ENCODE assay signal across 17 mouse cellular contexts in the genomic region with DNA sequence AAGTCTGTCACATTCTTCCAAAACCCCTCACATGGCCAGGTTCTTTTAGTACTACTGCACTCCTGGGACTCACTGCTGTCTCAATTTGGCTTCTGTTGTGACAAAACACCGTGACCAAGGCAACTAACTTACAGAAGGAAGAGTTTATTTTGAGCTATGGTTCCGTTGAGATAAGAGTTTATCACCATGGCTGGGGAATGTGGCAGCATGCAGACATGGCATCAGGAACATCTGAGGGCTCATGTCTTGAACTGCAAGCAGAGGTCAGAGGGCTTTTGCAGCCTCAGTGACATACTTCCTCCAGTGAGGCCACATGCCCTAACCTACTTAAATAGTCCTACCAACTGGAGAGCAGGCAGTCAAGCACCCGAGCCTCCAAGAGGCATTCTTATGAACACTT. TPM values are rescaled to one million over a fixed set of nuclear protein-coding genes. Genes with fewer than 3 reads are reported as not detected.
DNase-seq lines count a peak whose midpoint lies in the region; ATAC-seq lines count a peak whose summit lies in the region.
"Had no signal": no experiment of that assay in that cellular context is flagged by ENCODE, and none has a peak within 500 bp of the region (broad histone marks: within the 10 kb centered on the region; RNA-seq: fewer than 3 reads in every experiment).

No protein-coding gene starts in this region.

- WGBS in heart, embryonic 12.5 days = 9% methylated on average over 3 of the region's 3 CpGs
- 31% methylated on average over 3 of the region's 3 CpGs for WGBS in liver, embryonic 11.5 days

- H3K4me3 ChIP-seq in heart, embryonic 12.5 days = no peak overlapping the region
- no peak overlapping the region for H3K4me3 ChIP-seq in liver, embryonic 11.5 days (ENCODE audit: low read depth, low read length)
- H3K4me3 ChIP-seq: kidney, embryonic 15.5 days; left cerebral cortex, adult 2 months; limb, embryonic 13.5 days; neural tube, embryonic 13.5 days had no signal

- peak overlapping the region; percentile 5; the same call in 1 of the 2 replicates for H3K4me2 ChIP-seq in heart, embryonic 12.5 days
- H3K4me2 ChIP-seq in liver, embryonic 11.5 days = peak overlapping the region; percentile 39
- H3K4me2 ChIP-seq: kidney, embryonic 15.5 days; limb, embryonic 13.5 days; neural tube, embryonic 13.5 days had no signal

- peaks cover 4% of the 10 kb centered on the region; the same call in 1 of the 2 replicates for H3K36me3 ChIP-seq in heart, embryonic 12.5 days
- H3K36me3 ChIP-seq in liver, embryonic 11.5 days (ENCODE audit: control insufficient read depth, insufficient read depth, low read length) = no peaks in the 10 kb centered on the region; the same call in 1 of the 2 replicates
- H3K36me3 ChIP-seq: kidney, embryonic 15.5 days; limb, embryonic 13.5 days had no signal

- DNase-seq in liver, embryonic 11.5 days (ENCODE audit: low spot score) = no peak
- DNase-seq in right cerebral cortex, postnatal 10 days (ENCODE audit: low spot score in 2 of 2) = no peak
- DNase-seq in neural tube, embryonic 10.5 days (ENCODE audit: extremely low spot score, low spot score) = no peak
- no peak for DNase-seq in thymus, postnatal 14 days
- DNase-seq: cerebellum, adult 8-10 months; lung, postnatal 14 days; spleen, adult 18-20 months had no signal

- 0 out of 2 replicates have a peak, but pooled peaks cover 6% of the 10 kb centered on the region for H3K9me3 ChIP-seq in heart, embryonic 12.5 days (replicated peaks)
- peaks cover 3% of the 10 kb centered on the region; the same call in 1 of the 2 replicates for H3K9me3 ChIP-seq in liver, embryonic 11.5 days (ENCODE audit: control insufficient read depth, low read length)
- H3K9me3 ChIP-seq: kidney, embryonic 15.5 days; limb, embryonic 13.5 days had no signal

- H3K27me3 ChIP-seq in heart, embryonic 12.5 days (replicated peaks) = no peaks in the 10 kb centered on the region
- no peaks in the 10 kb centered on the region for H3K27me3 ChIP-seq in liver, embryonic 11.5 days (replicated peaks; ENCODE audit: control insufficient read depth, insufficient read depth, low read length)
- H3K27me3 ChIP-seq: kidney, embryonic 15.5 days; limb, embryonic 13.5 days; neural tube, embryonic 13.5 days had no signal

- peak; percentile 87 for ATAC-seq in common myeloid progenitor, adult 5-6 weeks (replicated peaks; ENCODE audit: low read depth, poor library complexity, severe bottlenecking)
- peak; percentile 63; the same call in 1 of the 2 replicates for ATAC-seq in heart, embryonic 12.5 days (ENCODE audit: insufficient number of reproducible peaks, low FRiP score)
- peak; percentile 86 for ATAC-seq in liver, embryonic 11.5 days (replicated peaks; ENCODE audit: low FRiP score)
- peak; percentile 99 for ATAC-seq in megakaryocyte-erythroid progenitor cell, adult 5-6 weeks (replicated peaks; ENCODE audit: low FRiP score, low TSS enrichment, poor library complexity, severe bottlenecking)
- ATAC-seq: CD4-positive, CD25-positive, alpha-beta regulatory T cell, adult 4 months; hindbrain, postnatal 0 days; midbrain, embryonic 16.5 days had no signal

- peaks cover 9% of the 10 kb centered on the region for H3K4me1 ChIP-seq in heart, embryonic 12.5 days (replicated peaks)
- H3K4me1 ChIP-seq in liver, embryonic 11.5 days (replicated peaks; ENCODE audit: control insufficient read depth, insufficient read depth, low read length) = peaks cover 6% of the 10 kb centered on the region; the same call in 1 of the 2 replicates
- H3K4me1 ChIP-seq: kidney, embryonic 15.5 days; limb, embryonic 13.5 days; neural tube, embryonic 13.5 days had no signal

- H3K27ac ChIP-seq in heart, embryonic 12.5 days (ENCODE audit: poor library complexity, severe bottlenecking) = peak overlapping the region; percentile 60
- H3K27ac ChIP-seq in liver, embryonic 11.5 days (ENCODE audit: low read depth, low read length) = peak overlapping the region; percentile 38
- H3K27ac ChIP-seq: hindbrain, postnatal 0 days; kidney, embryonic 15.5 days; left cerebral cortex, adult 2 months; limb, embryonic 13.5 days; neural tube, embryonic 13.5 days had no signal

- H3K9ac ChIP-seq in heart, embryonic 12.5 days = no peak overlapping the region
- no peak overlapping the region for H3K9ac ChIP-seq in liver, embryonic 11.5 days (ENCODE audit: low read depth, low read length)
- H3K9ac ChIP-seq: kidney, embryonic 15.5 days; limb, embryonic 13.5 days; neural tube, embryonic 13.5 days had no signal

RNA-seq across cellular contexts. Expression of a gene that starts 51.0 kb away (rescaled TPM):
- total RNA-seq in common myeloid progenitor, adult 5-6 weeks (2017) = 21.4 and 22.6 TPM in 2 replicates
- polyA plus RNA-seq in heart, embryonic 12.5 days (2016; fragmentation: Nextera tagmentation; extraction: Ambion mirVana) = 3.5 and 3.9 TPM in 2 replicates
- polyA plus RNA-seq in liver, embryonic 11.5 days (2014; fragmentation: Nextera tagmentation; extraction: Ambion mirVana) = 3.9 and 4.2 TPM in 2 replicates
- total RNA-seq in megakaryocyte-erythroid progenitor cell, adult 5-6 weeks (2014; fragmentation: Nextera tagmentation) = 24.1 and 27.3 TPM in 2 replicates
- total RNA-seq in megakaryocyte-erythroid progenitor cell, adult 5-6 weeks (2017) = 22.4 and 28.7 TPM in 2 replicates
